Mouse (Mus musculus) lung, adult 2 months (tissue): Measurements from ENCODE around the gene 1700030K09Rik. TPM values are rescaled to one million over a fixed set of nuclear protein-coding genes. Genes with fewer than 3 reads are reported as not detected.

Experiments
- DNase-seq: peaks from one replicate; pipeline ENCODE4 v3.0.0; 2022
- H3K4me1 ChIP-seq: fragments of 200-500 bp; 2 replicates; pipeline ENCODE4 v1.6.1; 2011; ENCODE audit warnings: low read length; ENCODE audit not compliant: control insufficient read depth, insufficient read depth
- H3K4me3 ChIP-seq: fragments of 200-500 bp; replicated peaks from 2 replicates; pipeline ENCODE3; 2011; ENCODE audit warnings: low read depth, mild to moderate bottlenecking, control low read depth, low read length; ENCODE audit errors: extremely low read depth
- CTCF ChIP-seq: fragments of 200-500 bp; IDR thresholded peaks from 2 replicates; pipeline ENCODE4 v1.5.1; 2011; ENCODE audit warnings: mild to moderate bottlenecking, low read length, control low read depth; ENCODE audit not compliant: insufficient read depth
- POLR2A ChIP-seq: fragments of 200-500 bp; IDR thresholded peaks from 2 replicates; pipeline ENCODE4 v1.6.1; 2011; ENCODE audit warnings: low read depth, mild to moderate bottlenecking, control low read depth, low read length, borderline replicate concordance; ENCODE audit errors: extremely low read depth
- WGBS: fragments of 180-500 bp; shearing (Covaris S2); methylation state at CpG from one replicate; pipeline ENCODE4 v1.1.7; 2018; 5-methylcytosine and 5-hydroxymethylcytosine counted together
- polyA plus RNA-seq: library from polyadenylated mRNA; depleted of rRNA; stranded (reverse); fragments of >200 nt; gene quantifications from 2 replicates; pipeline ENCODE4 v1.2.3, GENCODE M21; 2012

The 1700030K09Rik gene
- polyA plus RNA-seq, 1 experiment = 6.4 TPM

GRCm38 (mm10) chr8:72421362-72422335, 22.0 kb upstream of the 1700030K09Rik start, which contains the start of gene Eps15l1:
TSS of gene Eps15l1 (minus strand) at chr8:72421460.
- Histone ChIP-seq H3K4me3 (peak within 1 kb of the TSS; percentile 80), H3K4me1 (peaks cover 4% of the 10 kb centered on the region)
- DNase-seq = peak; percentile 98
- under 1% methylated on average over 48 of the region's 48 CpGs for WGBS
- TF ChIP-seq POLR2A (peak; percentile 68; the same call in 1 of the 2 replicates), CTCF (no peak)

GRCm38 (mm10) chr8:72422926-72423325, 20.8 kb upstream of the 1700030K09Rik start:
- Histone ChIP-seq H3K4me1 (peaks cover 4% of the 10 kb centered on the region), H3K4me3 (no peak overlapping the region)
- TF ChIP-seq POLR2A = no peak
- TF ChIP-seq CTCF = no peak
- DNase-seq = no peak
- WGBS = 42% methylated on average over 1 of the region's 1 CpGs

- 50% methylated on average over 13 of the region's 13 CpGs for WGBS
- DNase-seq = peak; percentile 35
- TF ChIP-seq POLR2A (no peak), CTCF (peak; percentile 59)
- no peaks in the 10 kb centered on the region for H3K4me1 ChIP-seq
- H3K4me3 ChIP-seq = no peak overlapping the region
These were observed 14.0 kb upstream of the 1700030K09Rik start for GRCm38 (mm10) chr8:72429676-72430075.

- WGBS = 7% methylated on average over 2 of the region's 2 CpGs
- Histone ChIP-seq H3K4me3 (no peak overlapping the region), H3K4me1 (no peaks in the 10 kb centered on the region)
- no peak for DNase-seq
- TF ChIP-seq CTCF = no peak
- no peak for TF ChIP-seq POLR2A
These were observed 8.7 kb upstream of the 1700030K09Rik start for GRCm38 (mm10) chr8:72434952-72435351.

GRCm38 (mm10) chr8:72438248-72439015, 5.2 kb upstream of the 1700030K09Rik start:
- DNase-seq = no peak
- Histone ChIP-seq H3K4me3 (no peak overlapping the region), H3K4me1 (no peaks in the 10 kb centered on the region)
- TF ChIP-seq CTCF = no peak
- TF ChIP-seq POLR2A = no peak
- WGBS = 62% methylated on average over 8 of the region's 8 CpGs

- H3K4me1 ChIP-seq = no peaks in the 10 kb centered on the region
- DNase-seq = no peak
- peak overlapping the region; percentile 75 for H3K4me3 ChIP-seq
- TF ChIP-seq POLR2A (no peak), CTCF (no peak)
- WGBS = 32% methylated on average over 6 of the region's 6 CpGs
These were observed 292 bp downstream of the 1700030K09Rik start for GRCm38 (mm10) chr8:72443994-72444350.

GRCm38 (mm10) chr8:72445071-72445470, 1.4 kb downstream of the 1700030K09Rik start:
- Histone ChIP-seq H3K4me3 (no peak overlapping the region), H3K4me1 (no peaks in the 10 kb centered on the region)
- DNase-seq = no peak
- WGBS = 89% methylated on average over 6 of the region's 6 CpGs
- TF ChIP-seq CTCF = no peak
- no peak for TF ChIP-seq POLR2A

- 62% methylated on average over 8 of the region's 8 CpGs for WGBS
These were observed 7.8 kb downstream of the 1700030K09Rik start for GRCm38 (mm10) chr8:72451516-72451915.

GRCm38 (mm10) chr8:72453904-72454303, 10.2 kb downstream of the 1700030K09Rik start:
- TF ChIP-seq POLR2A = no peak
- TF ChIP-seq CTCF = no peak
- WGBS = 95% methylated on average over 2 of the region's 2 CpGs
- no peak overlapping the region for H3K4me3 ChIP-seq
- H3K4me1 ChIP-seq = no peaks in the 10 kb centered on the region
- DNase-seq = no peak

More at GRCm38 (mm10) chr8:72451516-72451915, 7.8 kb downstream of the 1700030K09Rik start:
- Histone ChIP-seq H3K4me3 (no peak overlapping the region), H3K4me1 (no peaks in the 10 kb centered on the region)
- no peak for DNase-seq
- no peak for TF ChIP-seq CTCF
- TF ChIP-seq POLR2A = no peak

- 86% methylated on average over 4 of the region's 4 CpGs for WGBS
- Histone ChIP-seq H3K4me3 (no peak overlapping the region), H3K4me1 (no peaks in the 10 kb centered on the region)
- no peak for DNase-seq
- TF ChIP-seq CTCF (no peak), POLR2A (no peak)
These were observed 11.6 kb downstream of the 1700030K09Rik start for GRCm38 (mm10) chr8:72455317-72455716.
